Mouse (Mus musculus) intestine, embryonic 16.5 days (tissue): ENCODE data around the gene Olfr961. TPM values are rescaled to one million over a fixed set of nuclear protein-coding genes. Genes with fewer than 3 reads are reported as not detected.
A peak's percentile ranks its signal among the peaks of the same experiment; 100 is the strongest.

Experiments
- ATAC-seq: fragments of 200-750 bp; cut with Nextera tagmentation; 2 replicates; pipeline ENCODE4 v1.8.0; 2017; ENCODE audit warnings: moderate TSS enrichment, moderate library complexity
- H3K27ac ChIP-seq: fragments of 300-500 bp; sonication (generic); 2 replicates; pipeline ENCODE4 v1.5.1; 2014; ENCODE audit warnings: mild to moderate bottlenecking, low read length
- H3K27me3 ChIP-seq: fragments of 300-500 bp; sonication (generic); replicated peaks from 2 replicates; pipeline ENCODE4 v1.6.1; 2014; ENCODE audit warnings: low read length, control low read depth, mixed read lengths; ENCODE audit not compliant: control insufficient read depth, insufficient read depth
- H3K36me3 ChIP-seq: fragments of 300-500 bp; sonication (generic); 2 replicates; pipeline ENCODE4 v1.6.1; 2014; ENCODE audit warnings: low read length, control low read depth; ENCODE audit not compliant: control insufficient read depth, insufficient read depth
- H3K4me1 ChIP-seq: fragments of 300-500 bp; sonication (generic); 2 replicates; pipeline ENCODE4 v1.6.1; 2014; ENCODE audit warnings: low read length, control low read depth, mixed read lengths; ENCODE audit not compliant: control insufficient read depth, insufficient read depth
- H3K4me2 ChIP-seq: fragments of 300-500 bp; sonication (generic); 2 replicates; pipeline ENCODE4 v1.6.1; 2014; ENCODE audit warnings: low read depth, low read length, control low read depth
- H3K4me3 ChIP-seq: fragments of 300-500 bp; sonication (generic); 2 replicates; pipeline ENCODE4 v1.5.1; 2014; ENCODE audit warnings: mild to moderate bottlenecking, low read length
- H3K9ac ChIP-seq: fragments of 300-500 bp; sonication (generic); 2 replicates; pipeline ENCODE4 v1.6.1; 2014; ENCODE audit warnings: low read depth, low read length
- H3K9me3 ChIP-seq: fragments of 300-500 bp; sonication (generic); 2 replicates; pipeline ENCODE4 v1.6.1; 2016; ENCODE audit warnings: low read length, control low read depth; ENCODE audit not compliant: control insufficient read depth
- WGBS: fragments of 180-500 bp; shearing (Covaris S2); extraction: QIAGEN DNeasy Blood & Tissue Kit; methylation state at CpG from one replicate; pipeline ENCODE4 v1.1.7; 2014; 5-methylcytosine and 5-hydroxymethylcytosine counted together
- polyA plus RNA-seq: library from polyadenylated mRNA; unstranded; fragments of >200 nt; fragmentation: Nextera tagmentation; extraction: Ambion mirVana; gene quantifications from 2 replicates; pipeline ENCODE4 v1.2.1, GENCODE M21; 2015

The Olfr961 gene
- polyA plus RNA-seq: not detected in 2 replicates

DNA sequence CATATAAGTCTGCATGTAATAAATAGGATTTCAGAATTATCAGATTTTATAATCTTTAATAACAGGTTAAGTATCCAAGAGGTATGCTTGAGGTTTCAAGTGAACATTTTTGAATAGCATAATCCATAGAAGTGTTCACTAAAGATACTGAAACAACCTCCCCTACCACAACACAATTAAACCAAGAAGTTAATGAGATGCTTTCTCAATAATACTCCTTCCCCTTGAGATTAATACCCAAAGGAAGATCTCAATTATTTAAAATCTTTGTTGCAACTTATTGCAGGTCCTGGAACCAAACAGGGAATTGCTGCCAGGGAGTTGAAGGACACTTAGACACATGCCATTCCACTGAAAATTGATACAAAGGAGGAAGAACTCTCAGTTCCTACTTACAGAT, at the start of gene Olfr961:
Gene Olfr961 (plus strand): TSS at position 301 of the 400 bp plus-strand sequence.
- H3K36me3 ChIP-seq: no peaks in the 10 kb centered on the region
- no peak within 1 kb of the TSS for H3K9ac ChIP-seq
- no peaks in the 10 kb centered on the region for H3K4me1 ChIP-seq
- no peak for ATAC-seq
- no peak within 1 kb of the TSS for H3K27ac ChIP-seq
- H3K9me3 ChIP-seq: no peaks in the 10 kb centered on the region
- H3K4me3 ChIP-seq: no peak within 1 kb of the TSS
- H3K4me2 ChIP-seq: no peak within 1 kb of the TSS
- H3K27me3 ChIP-seq: no peaks in the 10 kb centered on the region

DNA sequence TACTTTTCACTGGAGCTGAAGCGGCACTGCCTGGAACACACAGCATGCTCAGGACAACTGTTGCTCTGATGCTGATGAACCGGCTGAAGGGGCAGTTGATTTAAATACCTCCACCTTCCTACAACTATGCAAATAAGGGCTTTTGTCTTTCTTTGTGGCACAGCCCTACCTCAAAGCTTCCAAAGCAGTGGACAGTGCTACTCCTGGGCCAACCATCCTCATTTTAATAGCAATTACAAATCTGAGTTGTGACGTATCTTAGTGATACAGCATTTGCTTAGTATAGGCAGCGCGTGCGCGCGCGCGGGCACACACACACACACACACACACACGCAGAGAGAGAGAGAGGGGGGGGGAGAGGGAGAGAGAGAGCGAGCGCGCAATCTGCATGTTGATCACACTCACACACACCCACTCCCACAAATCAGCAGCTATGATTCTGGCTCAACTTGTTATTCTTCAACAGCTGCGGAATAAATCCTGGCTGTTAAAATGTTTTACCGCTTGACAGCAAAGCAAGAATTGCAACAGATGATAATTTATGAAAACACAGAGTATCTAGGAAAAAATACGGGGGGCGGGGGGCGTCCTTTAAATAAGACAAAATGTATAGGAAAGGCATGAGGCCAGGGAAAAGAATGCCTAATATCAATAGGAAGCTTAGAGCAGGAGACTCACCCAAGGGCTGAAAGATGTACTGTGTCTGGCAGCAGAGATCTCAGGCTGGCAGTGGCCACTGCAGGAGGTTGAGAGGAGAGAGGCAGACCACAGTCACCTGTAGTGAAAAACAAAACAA, 42.2 kb upstream of the Olfr961 start:
- H3K4me1 ChIP-seq: peaks cover 6% of the 10 kb centered on the region; the same call in 1 of the 2 replicates
- peak; percentile 83 for ATAC-seq
- peak overlapping the region; percentile 46 for H3K4me3 ChIP-seq
- no peaks in the 10 kb centered on the region for H3K27me3 ChIP-seq
- under 1% methylated on average over 19 of the region's 19 CpGs for WGBS
- no peak overlapping the region for H3K27ac ChIP-seq
- H3K9ac ChIP-seq: peak overlapping the region; percentile 40
- H3K9me3 ChIP-seq: no peaks in the 10 kb centered on the region
- no peaks in the 10 kb centered on the region for H3K36me3 ChIP-seq
- H3K4me2 ChIP-seq: peak overlapping the region; percentile 79

DNA sequence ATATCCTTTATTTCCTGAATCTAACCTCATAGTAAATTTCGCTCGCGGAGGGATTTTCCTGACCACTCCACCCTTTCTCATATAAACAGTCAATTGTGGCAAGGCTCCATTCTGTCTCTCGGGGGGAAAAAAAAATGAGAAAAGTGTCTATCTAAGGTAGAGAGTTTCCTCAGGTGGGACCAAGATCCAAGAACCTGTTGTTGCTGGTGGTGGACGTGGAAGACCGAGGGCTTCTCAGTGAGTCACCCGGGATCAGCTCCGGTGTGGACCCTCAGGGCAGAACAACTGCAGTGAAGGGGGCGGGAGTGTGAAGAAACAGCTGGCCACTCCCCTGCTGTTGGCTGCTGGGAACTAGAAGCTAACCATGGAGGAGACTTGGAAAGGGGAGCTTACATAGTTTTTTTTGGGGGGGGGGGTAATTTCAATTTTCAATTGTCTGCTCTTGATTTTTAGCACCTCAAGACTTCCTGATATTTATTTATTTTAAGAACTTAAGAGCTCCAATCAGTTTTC, 41.5 kb upstream of the Olfr961 start:
- 1% methylated on average over 9 of the region's 9 CpGs for WGBS
- Histone ChIP-seq H3K9ac (peak overlapping the region; percentile 40), H3K9me3 (no peaks in the 10 kb centered on the region), H3K4me2 (peak overlapping the region; percentile 79), H3K36me3 (no peaks in the 10 kb centered on the region), H3K4me1 (peaks cover 6% of the 10 kb centered on the region; the same call in 1 of the 2 replicates), H3K27me3 (no peaks in the 10 kb centered on the region), H3K4me3 (peak overlapping the region; percentile 46), H3K27ac (no peak overlapping the region)
- peak; percentile 87 for ATAC-seq

DNA sequence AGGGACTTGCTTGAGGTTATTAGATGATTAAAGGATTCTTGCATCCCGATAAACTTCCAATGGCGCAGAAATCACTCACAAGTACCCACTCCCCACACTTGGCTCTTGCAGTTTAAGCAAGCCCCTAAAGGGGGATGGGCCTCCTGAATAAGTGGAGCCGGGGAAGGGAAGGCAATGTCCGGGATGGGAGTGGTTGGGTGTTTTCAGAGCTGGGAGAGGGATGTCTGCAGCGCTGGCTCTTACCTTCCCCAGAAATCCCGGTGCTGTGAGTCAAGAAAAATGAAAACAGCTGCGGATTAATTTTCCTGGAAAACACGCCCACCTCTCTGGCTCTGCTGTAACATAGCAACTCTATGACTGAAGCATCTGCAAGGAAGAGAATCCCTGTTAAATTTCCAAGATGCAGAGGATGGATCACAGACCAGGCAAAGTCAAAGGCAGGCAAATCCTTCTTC, 40.9 kb upstream of the Olfr961 start, which contains the start of gene AW551984:
Gene AW551984 (minus strand): TSS at position 405 of the 455 bp plus-strand sequence.
- peak within 1 kb of the TSS; percentile 40 for H3K9ac ChIP-seq
- H3K9me3 ChIP-seq: no peaks in the 10 kb centered on the region
- no peaks in the 10 kb centered on the region for H3K36me3 ChIP-seq
- 0 out of 2 replicates have a peak within 1 kb of the TSS, but pooled peaks have one; percentile 39 for H3K27ac ChIP-seq
- peak within 1 kb of the TSS; percentile 79 for H3K4me2 ChIP-seq
- 1% methylated on average over 8 of the region's 8 CpGs for WGBS
- H3K4me3 ChIP-seq: peak within 1 kb of the TSS; percentile 46
- H3K27me3 ChIP-seq: no peaks in the 10 kb centered on the region
- ATAC-seq: peak; percentile 80
- peaks cover 6% of the 10 kb centered on the region; the same call in 1 of the 2 replicates for H3K4me1 ChIP-seq

DNA sequence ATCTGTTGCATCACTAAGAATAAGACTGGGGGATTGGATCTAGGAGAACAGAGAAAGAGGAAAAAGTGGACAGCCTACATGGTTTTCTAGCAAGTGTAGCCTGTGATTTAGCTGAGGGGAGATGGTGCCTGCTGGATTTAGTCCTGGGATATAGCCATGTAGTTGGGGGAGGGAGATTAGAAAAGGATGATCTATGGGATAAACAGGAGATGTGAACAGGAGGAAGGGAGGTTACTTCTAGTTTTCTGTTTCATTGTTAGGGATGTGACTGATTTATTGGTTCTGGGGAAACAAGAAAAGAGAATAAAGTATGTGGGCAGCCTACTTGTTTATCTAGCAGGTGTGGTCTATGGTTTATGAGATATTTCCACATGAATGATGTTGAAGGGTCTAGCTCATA, 36.4 kb upstream of the Olfr961 start:
- no peak for ATAC-seq
- no peak overlapping the region for H3K4me3 ChIP-seq
- no peaks in the 10 kb centered on the region for H3K36me3 ChIP-seq

DNA sequence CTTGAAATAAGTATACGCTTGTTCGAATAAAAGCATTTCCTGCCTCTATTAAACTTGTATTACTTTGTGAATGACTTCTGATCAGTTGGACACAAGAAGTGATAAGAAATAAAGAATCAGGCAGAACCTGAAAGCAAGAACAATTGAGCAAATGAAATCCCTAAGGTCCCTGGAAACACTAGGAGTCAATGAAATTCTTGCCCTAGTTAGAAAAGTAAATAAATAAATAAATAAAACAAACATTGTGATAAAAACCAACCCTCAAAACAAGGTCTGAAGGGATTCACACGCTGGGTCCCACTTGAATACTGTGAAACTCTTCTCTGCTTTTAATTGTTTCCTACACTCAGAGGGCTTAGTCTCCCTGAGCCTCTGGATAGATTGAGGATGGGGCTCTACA, 34.5 kb upstream of the Olfr961 start, which contains the start of gene Olfr148:
Gene Olfr148 (plus strand): TSS at position 301 of the 400 bp plus-strand sequence.
- H3K9ac ChIP-seq: no peak within 1 kb of the TSS
- no peaks in the 10 kb centered on the region for H3K4me1 ChIP-seq
- H3K4me3 ChIP-seq: no peak within 1 kb of the TSS
- no peak for ATAC-seq
- no peaks in the 10 kb centered on the region for H3K36me3 ChIP-seq
- H3K27me3 ChIP-seq: no peaks in the 10 kb centered on the region
- H3K4me2 ChIP-seq: no peak within 1 kb of the TSS
- WGBS: 72% methylated on average over 3 of the region's 3 CpGs
- H3K9me3 ChIP-seq: no peaks in the 10 kb centered on the region
- no peak within 1 kb of the TSS for H3K27ac ChIP-seq

More for the DNA sequence above, 36.4 kb upstream of the Olfr961 start:
- no peak overlapping the region for H3K27ac ChIP-seq
- H3K4me2 ChIP-seq: no peak overlapping the region
- H3K4me1 ChIP-seq: peaks cover 3% of the 10 kb centered on the region; the same call in 1 of the 2 replicates
- H3K9me3 ChIP-seq: no peaks in the 10 kb centered on the region
- no peaks in the 10 kb centered on the region for H3K27me3 ChIP-seq
- no peak overlapping the region for H3K9ac ChIP-seq

DNA sequence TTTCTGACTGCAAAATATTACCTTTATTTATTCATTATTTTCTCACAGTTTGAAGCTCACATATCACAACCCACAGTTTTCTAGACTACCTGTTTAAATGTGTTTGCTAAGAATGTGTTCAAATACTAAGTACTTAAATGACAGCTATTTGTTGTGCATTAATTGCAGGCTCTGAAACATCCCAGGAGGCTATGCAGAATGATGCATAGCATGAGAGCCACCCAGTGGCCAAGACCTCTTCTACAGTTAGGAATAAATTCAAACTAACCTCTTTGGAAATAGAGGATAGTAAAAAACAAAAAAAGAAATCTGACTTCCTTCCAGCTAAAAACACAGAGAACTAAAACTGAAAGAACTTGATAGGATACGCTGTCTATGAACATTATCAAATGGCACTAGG, 32.9 kb upstream of the Olfr961 start:
- Histone ChIP-seq H3K9ac (no peak overlapping the region), H3K4me1 (no peaks in the 10 kb centered on the region), H3K4me3 (no peak overlapping the region), H3K9me3 (no peaks in the 10 kb centered on the region), H3K36me3 (no peaks in the 10 kb centered on the region), H3K27me3 (no peaks in the 10 kb centered on the region), H3K4me2 (no peak overlapping the region), H3K27ac (no peak overlapping the region)
- no peak for ATAC-seq
- 73% methylated on average over 1 of the region's 1 CpGs for WGBS

DNA sequence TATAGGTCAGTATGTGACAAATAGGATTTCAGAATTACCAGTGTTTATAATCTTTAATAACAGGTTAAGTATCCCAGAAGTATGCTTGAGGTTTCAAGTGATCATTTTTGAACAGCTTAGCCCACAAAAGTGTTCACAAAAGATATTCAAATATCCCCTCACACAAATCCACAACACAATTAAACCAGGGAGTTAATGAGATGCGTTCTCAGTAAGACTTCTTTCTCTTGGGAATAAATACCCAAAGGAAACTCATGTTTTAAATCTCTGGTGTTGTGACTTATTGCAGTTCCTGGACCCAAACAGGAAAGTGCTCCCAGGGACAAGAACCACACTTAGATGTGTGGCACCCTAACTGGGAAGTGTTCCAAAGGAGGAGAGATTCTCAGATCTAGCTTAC, 23.8 kb upstream of the Olfr961 start, which contains the start of gene Olfr960:
Gene Olfr960 (plus strand): TSS at position 301 of the 400 bp plus-strand sequence.
- no peaks in the 10 kb centered on the region for H3K9me3 ChIP-seq
- ATAC-seq: no peak
- H3K36me3 ChIP-seq: no peaks in the 10 kb centered on the region
- no peaks in the 10 kb centered on the region for H3K4me1 ChIP-seq
- H3K4me2 ChIP-seq: no peak within 1 kb of the TSS
- no peak within 1 kb of the TSS for H3K4me3 ChIP-seq
- 85% methylated on average over 1 of the region's 1 CpGs for WGBS
- no peak within 1 kb of the TSS for H3K27ac ChIP-seq
- H3K27me3 ChIP-seq: no peaks in the 10 kb centered on the region
- H3K9ac ChIP-seq: no peak within 1 kb of the TSS

DNA sequence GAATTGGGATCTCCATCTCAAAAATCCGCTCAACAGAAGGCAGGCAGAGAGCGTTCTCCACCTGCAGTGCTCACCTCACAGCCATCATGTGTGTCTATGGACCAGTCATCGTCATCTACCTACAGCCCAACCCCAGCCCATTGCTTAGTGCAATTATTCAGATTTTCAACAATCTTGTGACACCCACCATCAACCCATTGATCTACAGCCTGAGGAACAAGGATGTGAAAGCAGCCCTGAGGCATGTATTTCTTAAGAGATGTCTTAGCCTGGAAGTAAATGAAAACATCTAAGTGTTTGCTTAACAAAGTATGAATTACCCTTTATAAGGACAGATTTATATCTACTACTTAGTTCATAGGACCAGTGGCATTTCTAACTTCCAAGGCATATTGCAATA, 21.1 kb upstream of the Olfr961 start:
- Histone ChIP-seq H3K4me1 (no peaks in the 10 kb centered on the region), H3K4me3 (no peak overlapping the region), H3K27ac (no peak overlapping the region), H3K36me3 (no peaks in the 10 kb centered on the region), H3K4me2 (no peak overlapping the region), H3K27me3 (no peaks in the 10 kb centered on the region), H3K9me3 (no peaks in the 10 kb centered on the region), H3K9ac (no peak overlapping the region)
- no peak for ATAC-seq
- 91% methylated on average over 3 of the region's 3 CpGs for WGBS
